Comparison of ENCODE assay signal across 11 mouse cellular contexts in the genomic region with DNA sequence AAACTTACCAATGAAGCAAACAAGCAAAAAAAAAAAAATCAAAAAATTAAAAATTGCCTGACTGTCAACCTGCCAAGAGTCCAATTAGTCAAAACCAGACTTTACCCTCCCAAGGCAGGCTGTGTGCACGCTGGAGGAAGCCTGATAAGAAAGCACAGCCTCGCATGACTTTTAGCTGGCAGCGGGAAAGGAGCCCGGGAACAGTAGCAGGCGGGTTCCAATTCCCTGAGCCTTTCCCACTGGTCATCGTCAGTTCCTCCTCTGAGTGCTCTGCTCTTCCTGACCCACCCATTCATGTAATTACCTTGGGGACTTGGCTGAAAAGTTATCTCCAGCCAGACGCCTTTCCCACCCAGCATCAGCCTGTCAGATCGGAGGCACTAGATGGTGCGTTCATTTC.
DNase-seq lines count a peak whose midpoint lies in the region; ATAC-seq and TF ChIP-seq lines count a peak whose summit lies in the region.
"Had no signal": no experiment of that assay in that cellular context is flagged by ENCODE, and none has a peak within 500 bp of the region (broad histone marks: within the 10 kb centered on the region; RNA-seq: fewer than 3 reads in every experiment).

No protein-coding gene starts in this region.

- WGBS in forebrain, postnatal 0 days: 72% methylated on average over 9 of the region's 9 CpGs

- no peaks in the 10 kb centered on the region for H3K27me3 ChIP-seq in forebrain, postnatal 0 days (ENCODE audit: insufficient read depth, low read length)

- no peaks in the 10 kb centered on the region for H3K4me1 ChIP-seq in forebrain, postnatal 0 days (ENCODE audit: insufficient read depth)

- peak; percentile 51 for DNase-seq in adrenal gland, adult 2 months
- DNase-seq in adrenal gland, postnatal 14 days: no peak
- DNase-seq in adrenal gland, postnatal 36 days: peak; percentile 18 to 41
- DNase-seq in kidney, adult 8-10 months: peak; percentile 56 to 76
- peak; percentile 51 for DNase-seq in lung, postnatal 14 days
- no peak for DNase-seq in forebrain, postnatal 0 days
- no peak for DNase-seq in spleen, postnatal 10 days (ENCODE audit: low spot score in 2 of 2)
- DNase-seq in T-cell, adult 2 months (ENCODE audit: low spot score): no peak
- DNase-seq: cerebellum, postnatal 25 days; midbrain, embryonic 14.5 days had no signal

- H3K4me3 ChIP-seq in forebrain, postnatal 0 days (ENCODE audit: low read depth, low read length): no peak overlapping the region

- no peak for ATAC-seq in forebrain, postnatal 0 days

- H3K27ac ChIP-seq in forebrain, postnatal 0 days (ENCODE audit: low read depth, low read length): no peak overlapping the region

- H3K36me3 ChIP-seq in forebrain, postnatal 0 days (ENCODE audit: insufficient read depth): no peaks in the 10 kb centered on the region
- H3K36me3 ChIP-seq: G1E had no signal

- no peak for TF ChIP-seq CTCF in forebrain, postnatal 0 days (IDR thresholded peaks at IDR 0.05; ENCODE audit: low read depth)

- H3K9ac ChIP-seq in forebrain, postnatal 0 days: no peak overlapping the region

- no peak overlapping the region for H3K4me2 ChIP-seq in forebrain, postnatal 0 days (ENCODE audit: low read depth)

- H3K9me3 ChIP-seq in forebrain, postnatal 0 days (ENCODE audit: low read length): no peaks in the 10 kb centered on the region

Comparison
In these comparisons a context has a peak if more than half of its experiments do, and no peak if none do; other contexts are left out.
1. DNase-seq: peak in adrenal gland, adult 2 months (single experiment), adrenal gland, postnatal 36 days (2 of 2), kidney, adult 8-10 months (2 of 2) and lung, postnatal 14 days (single experiment); none in adrenal gland, postnatal 14 days (single experiment), forebrain, postnatal 0 days (single experiment), spleen, postnatal 10 days (0 of 2) and T-cell, adult 2 months (single experiment).